Mouse (Mus musculus): ENCODE measurements around the gene Ywhag.

GRCm38 (mm10) chr5:135898028-135898427 lies 36.4 kb downstream of the Ywhag start:
- peak; percentile 44 for TF ChIP-seq CTCF (IDR thresholded peaks at IDR 0.05; ENCODE audit: control insufficient read depth, insufficient read depth, insufficient read length)
- TF ChIP-seq CEBPB (IDR thresholded peaks at IDR 0.05; ENCODE audit: low read depth): no peak
- TF ChIP-seq MAX (IDR thresholded peaks at IDR 0.05): no peak
- TF ChIP-seq USF1 (IDR thresholded peaks at IDR 0.05; ENCODE audit: low read depth): no peak
- no peak for TF ChIP-seq MYOG (IDR thresholded peaks at IDR 0.05; ENCODE audit: control insufficient read depth, extremely low read depth, insufficient read length)
- TF ChIP-seq MYOD1 (IDR thresholded peaks at IDR 0.05; ENCODE audit: control insufficient read depth, insufficient read length, low read depth): no peak
- TF ChIP-seq FOSL1 (IDR thresholded peaks at IDR 0.05; ENCODE audit: insufficient read depth, low read length, poor library complexity, severe bottlenecking): no peak

Measured in C2C12 (cell line).